Mouse (Mus musculus) layer of hippocampus, adult 9-11 months (tissue): ENCODE data around the gene Gm38655.
"Not testable (repeated sequence)": the region's sequence is repeated elsewhere in the genome, so short reads cannot be mapped to it uniquely, and the experiment has no call there.

Experiments used
- DNase-seq: peaks from one replicate; pipeline ENCODE4 v3.0.0; 2022

Gene Gm38655

DNA sequence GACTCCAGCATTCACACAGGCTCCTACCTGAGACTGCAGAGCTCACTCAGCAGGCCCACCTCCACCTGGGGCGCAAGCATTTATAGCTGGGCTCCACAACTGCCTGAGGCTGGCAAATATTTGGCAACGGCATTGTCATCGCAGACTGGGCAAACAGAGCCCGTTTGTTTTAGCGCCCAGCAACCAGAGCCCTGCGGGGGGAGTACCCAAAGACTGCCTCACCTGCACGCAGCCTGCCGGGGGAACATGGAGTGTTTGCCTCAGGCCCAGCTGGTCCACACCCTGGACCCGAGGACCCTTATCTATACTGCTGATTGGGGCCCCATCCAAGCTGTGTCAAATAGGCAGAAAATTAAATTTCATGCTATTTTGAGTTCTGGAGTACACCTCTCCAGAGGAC lies at the start of gene Gm38655:
Gm38655 (minus strand) TSS at position 61 of the 400 bp plus-strand sequence.
- DNase-seq = no peak

GRCm38 (mm10) chr17:25224586-25225222 lies 49.4 kb upstream of the Gm38655 start:
- DNase-seq = no peak

- no peak for DNase-seq
These were observed 47.8 kb upstream of the Gm38655 start for GRCm38 (mm10) chr17:25222951-25223601.

- not testable (repeated sequence) for DNase-seq
These were observed 47.3 kb upstream of the Gm38655 start for GRCm38 (mm10) chr17:25222504-25222940.

DNA sequence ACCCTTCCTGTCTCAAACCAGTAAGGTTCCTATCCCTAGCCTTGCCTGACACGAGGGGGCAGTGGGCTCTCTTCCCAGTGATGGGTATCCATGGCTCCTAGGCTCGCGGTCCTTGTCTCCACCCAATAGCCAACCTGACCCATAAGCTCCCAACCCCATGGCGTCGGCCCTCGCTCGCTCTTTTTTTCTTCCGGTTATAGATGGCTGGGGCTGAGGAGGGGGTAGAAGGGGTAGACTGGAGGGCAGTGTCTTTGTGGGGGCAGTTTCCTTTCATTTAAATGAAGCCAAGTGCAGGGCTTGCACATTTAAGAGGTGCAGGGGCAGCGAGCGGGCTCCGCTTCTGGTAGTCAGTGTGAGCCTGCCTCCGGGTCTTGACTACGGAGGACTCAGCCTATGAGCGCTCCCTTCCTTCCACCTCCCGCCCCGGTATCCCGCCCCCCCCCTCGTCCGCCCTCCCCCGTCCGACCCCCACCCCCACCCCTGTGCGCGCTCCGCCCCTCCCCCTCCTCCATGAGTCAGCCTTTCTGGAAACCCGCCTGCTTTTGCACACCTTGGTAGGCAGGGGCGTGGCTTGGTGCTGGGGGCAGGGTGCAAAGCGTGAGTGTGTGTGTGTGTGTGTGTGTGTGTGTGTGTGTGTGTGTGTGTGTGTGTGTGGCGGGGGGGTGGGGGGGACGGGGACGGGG lies 46.7 kb upstream of the Gm38655 start:
- peak; percentile 65 for DNase-seq

DNA sequence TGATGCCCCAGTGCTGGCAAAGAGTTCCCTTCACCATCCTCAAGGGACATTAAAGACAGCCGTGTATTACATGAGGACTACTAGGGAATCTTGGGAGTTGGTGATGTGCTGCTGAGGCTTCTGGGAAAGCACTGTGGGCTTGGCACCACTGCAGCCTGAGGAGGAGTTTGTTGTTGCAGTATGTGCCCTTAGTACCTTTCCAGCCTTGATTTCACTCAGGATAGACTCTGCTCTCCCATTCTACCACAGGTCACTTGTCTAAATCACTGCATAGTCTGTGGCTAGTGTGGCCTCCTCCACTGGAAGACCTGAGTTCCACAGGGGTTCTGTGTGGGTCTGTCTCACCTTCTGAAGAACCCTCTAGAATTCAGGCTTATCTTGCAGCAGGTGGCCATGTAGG lies 45.5 kb upstream of the Gm38655 start:
- DNase-seq = no peak

- DNase-seq = no peak
These were observed 44.4 kb upstream of the Gm38655 start for GRCm38 (mm10) chr17:25219492-25220295.

DNA sequence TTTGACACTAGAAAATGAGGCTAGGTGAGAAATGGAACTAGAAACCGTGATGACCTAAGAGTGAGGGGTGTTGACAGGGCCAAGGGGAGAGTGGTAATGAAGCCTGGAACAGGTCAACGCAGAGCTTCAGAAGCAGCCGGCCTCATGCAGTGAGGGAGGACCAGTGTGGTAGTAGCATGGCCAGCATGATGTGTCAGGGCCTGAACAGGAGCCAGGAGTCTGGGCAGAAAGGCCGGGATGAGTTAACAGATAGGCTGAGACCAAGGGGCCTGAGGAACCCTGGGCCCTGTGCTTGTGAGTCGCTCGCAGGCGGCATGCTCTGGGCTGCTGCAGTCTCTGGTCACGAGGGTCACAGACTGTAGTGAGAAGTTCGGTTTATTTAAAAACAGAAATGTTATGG lies 43.7 kb upstream of the Gm38655 start:
- no peak for DNase-seq

- no peak for DNase-seq
These were observed 40.2 kb upstream of the Gm38655 start for GRCm38 (mm10) chr17:25215431-25215830.

DNA sequence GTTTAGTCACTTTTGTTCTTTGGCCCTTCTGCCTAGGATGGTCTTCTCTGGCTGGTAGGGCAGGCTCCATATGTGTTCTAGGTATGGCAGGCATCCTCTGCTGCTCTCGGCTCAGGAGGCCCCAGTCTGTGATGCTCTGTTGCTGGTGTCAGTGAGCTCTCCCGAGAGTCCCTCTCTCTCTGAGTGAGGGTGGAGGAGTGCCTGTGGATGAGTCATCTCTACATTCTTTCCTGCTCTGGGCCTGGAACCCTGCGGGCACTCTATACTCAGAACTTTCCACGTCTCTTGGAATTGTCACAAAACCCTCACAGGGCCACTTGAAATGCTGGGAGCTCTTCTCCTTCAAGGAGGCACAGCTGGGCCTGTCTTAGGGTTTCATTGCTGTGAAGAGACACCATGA lies 36.4 kb upstream of the Gm38655 start:
- DNase-seq = no peak

- DNase-seq = peak; percentile 35
These were observed 35.6 kb upstream of the Gm38655 start for GRCm38 (mm10) chr17:25210680-25211466.

DNA sequence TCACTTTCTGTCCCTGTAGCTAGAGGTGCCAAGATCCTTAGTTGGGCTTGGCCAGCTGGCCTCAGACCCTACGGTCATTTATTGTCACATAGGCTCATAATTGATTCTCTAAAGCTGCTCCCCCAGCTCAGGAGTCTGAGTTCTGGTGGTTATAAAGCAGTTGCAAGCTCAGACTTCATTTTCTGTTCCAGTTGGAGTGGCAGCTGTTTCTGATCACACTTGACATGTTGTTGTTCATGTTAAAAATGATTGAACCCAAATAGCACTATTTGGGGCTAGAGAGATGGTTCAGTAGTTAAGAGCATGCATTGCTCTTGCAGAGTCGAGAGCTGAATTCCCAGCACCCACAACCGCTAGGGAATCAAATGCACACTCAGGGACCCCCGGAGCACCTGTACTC lies 34.7 kb upstream of the Gm38655 start:
- DNase-seq = peak; percentile 52

DNA sequence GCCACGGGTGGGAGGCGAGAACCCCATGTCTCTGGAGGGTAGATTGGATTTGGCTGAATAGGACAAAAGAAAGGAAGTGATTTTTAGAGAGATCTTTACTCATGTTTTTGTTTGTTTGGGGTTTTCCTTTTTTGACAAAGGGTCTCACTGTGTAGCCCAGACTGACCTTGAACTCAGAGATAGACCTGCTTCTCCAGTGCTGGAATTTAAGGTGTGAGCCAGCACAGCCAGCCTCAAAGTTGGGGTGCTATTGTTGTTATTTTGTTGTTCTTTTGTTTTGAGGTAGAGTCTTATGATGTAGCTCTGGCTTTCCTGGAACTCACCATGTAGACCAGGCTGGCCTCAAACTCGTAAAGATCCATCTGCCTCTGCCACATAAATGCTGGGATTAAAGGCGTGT lies 27.1 kb upstream of the Gm38655 start:
- DNase-seq = no peak

- no peak for DNase-seq
These were observed 13.8 kb upstream of the Gm38655 start for GRCm38 (mm10) chr17:25189091-25189490.

- DNase-seq = peak; percentile 60
These were observed 13.1 kb upstream of the Gm38655 start, which contains the start of gene Unkl for GRCm38 (mm10) chr17:25188150-25189031. TSS of gene Unkl (plus strand) at chr17:25188397.

DNA sequence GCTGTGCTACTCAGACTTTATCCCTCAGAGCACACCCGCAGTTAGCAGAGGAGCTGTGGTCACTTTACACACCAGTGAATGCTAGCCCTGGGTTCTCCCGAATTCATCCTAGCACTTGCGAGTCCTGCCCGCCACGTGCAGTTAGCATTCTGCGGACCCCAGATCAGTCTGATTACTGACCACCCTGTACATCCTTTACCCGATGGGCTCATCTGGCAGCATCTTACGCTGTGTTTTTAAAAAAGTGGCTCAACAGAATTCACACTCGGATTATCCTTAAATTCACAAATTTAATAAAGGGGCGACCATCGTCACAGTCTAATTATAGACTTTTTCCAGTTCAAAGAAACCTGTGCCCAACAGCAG lies 12.5 kb upstream of the Gm38655 start:
- no peak for DNase-seq

DNA sequence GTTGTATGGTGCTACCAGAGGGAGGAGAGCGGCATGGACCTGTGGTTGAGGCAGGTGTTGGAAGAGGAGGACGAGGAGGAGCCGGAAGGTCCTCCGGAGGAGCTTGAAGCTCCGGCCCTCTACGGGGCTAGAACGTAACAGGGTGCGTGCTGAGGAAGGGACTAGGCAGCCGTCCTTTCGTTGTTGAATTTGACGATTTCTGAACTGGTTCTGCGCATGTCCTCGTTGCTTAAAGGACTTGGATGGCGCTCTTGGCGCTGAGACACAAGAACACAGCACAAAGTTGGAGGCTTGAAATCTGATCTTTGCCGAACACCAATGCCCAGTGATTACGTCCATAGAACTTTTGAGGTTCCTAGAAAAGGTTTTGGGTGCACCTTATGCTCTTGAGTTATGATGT lies 9.7 kb upstream of the Gm38655 start:
- no peak for DNase-seq

DNA sequence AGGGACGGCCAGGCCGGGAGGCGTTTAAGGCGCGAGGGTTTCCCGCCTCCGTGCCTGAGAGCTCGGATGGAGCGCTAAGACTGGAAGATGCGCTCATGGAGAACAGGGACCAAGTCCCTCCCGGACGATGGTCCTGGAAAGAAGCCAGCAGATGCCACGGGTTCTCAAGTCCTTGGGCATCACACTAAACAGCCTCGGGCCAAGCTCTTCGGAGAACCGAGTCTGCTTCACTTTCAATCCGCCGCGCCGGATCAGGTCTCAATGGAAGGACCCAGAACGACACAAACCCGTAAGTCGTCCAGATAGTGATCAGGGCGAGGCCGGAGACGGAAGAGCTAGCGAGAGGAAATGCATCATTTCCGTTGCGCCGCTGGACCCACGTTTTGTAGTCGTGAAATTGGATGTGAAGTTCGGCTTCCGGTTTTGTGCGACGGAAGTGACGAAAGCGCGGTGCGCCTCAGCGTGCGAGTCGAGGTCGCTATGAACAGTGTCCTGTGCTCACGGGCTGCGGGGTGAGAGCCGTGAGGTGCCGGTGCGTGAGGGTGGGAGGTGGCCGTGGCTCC lies 8.9 kb upstream of the Gm38655 start, which contains the start of gene BC003965:
BC003965 (plus strand) TSS at position 426 of the 563 bp plus-strand sequence.
- DNase-seq = peak; percentile 96

GRCm38 (mm10) chr17:25183232-25183631 lies 8.0 kb upstream of the Gm38655 start:
- no peak for DNase-seq

GRCm38 (mm10) chr17:25172558-25172957 lies 2.7 kb downstream of the Gm38655 start:
- DNase-seq = no peak

- no peak for DNase-seq
These were observed 5.6 kb downstream of the Gm38655 start for GRCm38 (mm10) chr17:25169706-25170105.
